8 mouse cellular contexts compared by ENCODE assay signal in the genomic region with DNA sequence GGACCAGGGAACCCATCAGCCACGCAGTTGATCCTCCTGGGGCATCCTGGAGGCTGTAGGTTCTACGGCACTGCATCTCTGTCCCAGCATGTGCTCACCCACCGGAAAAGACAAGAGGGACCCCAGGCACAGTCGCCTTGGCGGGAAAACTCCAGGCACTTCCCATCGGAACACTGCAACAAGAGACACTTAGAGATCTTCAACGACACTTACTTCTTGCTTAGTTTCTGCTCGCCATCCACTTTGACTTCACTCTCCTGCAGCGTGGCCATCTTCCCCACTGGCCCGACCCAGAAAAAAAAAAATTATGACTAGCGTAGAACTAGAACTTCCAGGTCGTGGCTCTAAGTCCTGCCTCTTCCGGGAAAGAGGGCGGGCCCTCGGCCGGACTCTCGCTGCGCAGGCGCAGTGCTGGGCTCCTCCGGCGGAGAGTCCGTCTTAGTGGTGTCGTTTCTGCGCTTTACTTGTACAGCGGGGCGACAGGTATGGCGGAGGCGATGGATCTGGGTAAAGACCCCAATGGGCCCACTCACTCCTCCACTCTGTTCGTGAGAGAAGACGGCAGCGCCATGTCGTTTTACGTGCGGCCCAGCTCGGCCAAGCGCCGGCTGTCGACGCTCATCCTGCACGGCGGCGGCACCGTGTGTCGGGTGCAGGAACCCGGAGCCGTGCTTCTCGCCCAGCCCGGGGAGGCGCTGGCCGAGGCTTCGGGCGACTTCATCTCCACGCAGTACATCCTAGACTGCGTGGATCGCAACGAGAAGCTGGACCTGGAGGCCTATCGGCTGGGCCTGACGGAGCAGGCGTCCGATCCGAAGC. TPM values are rescaled to one million over a fixed set of nuclear protein-coding genes. Genes with fewer than 3 reads are reported as not detected.
DNase-seq lines count a peak whose midpoint lies in the region; ATAC-seq and TF ChIP-seq lines count a peak whose summit lies in the region.

A gene (minus strand): TSS at position 327 of the 819 bp plus-strand sequence.
A gene (plus strand): TSS at position 402 of the 819 bp plus-strand sequence.

- H3K4me1 ChIP-seq in embryonic facial prominence, embryonic 14.5 days (ENCODE audit: control insufficient read depth, insufficient read depth, low read length): peaks cover 22% of the 10 kb centered on the region
- H3K4me1 ChIP-seq in heart, adult 2 months (ENCODE audit: control insufficient read depth, insufficient read depth, low read length): peaks cover 5% of the 10 kb centered on the region
- H3K4me1 ChIP-seq in limb, embryonic 13.5 days: peaks cover 23% of the 10 kb centered on the region
- peaks cover 21% of the 10 kb centered on the region for H3K4me1 ChIP-seq in midbrain, embryonic 16.5 days (ENCODE audit: control insufficient read depth, insufficient read depth, low read length)

- TF ChIP-seq CTCF in heart, adult 2 months (IDR thresholded peaks at IDR 0.05): no peak

- ATAC-seq in embryonic facial prominence, embryonic 14.5 days (ENCODE audit: low read depth): peak; percentile 95
- ATAC-seq in limb, embryonic 13.5 days (ENCODE audit: low FRiP score, low read depth): peak; percentile 94
- peak; percentile 94 for ATAC-seq in midbrain, embryonic 16.5 days

- under 1% methylated on average over 58 of the region's 61 CpGs for WGBS in embryonic facial prominence, embryonic 14.5 days
- under 1% methylated on average over 61 of the region's 61 CpGs for WGBS in heart, adult 2 months
- whole genome bisulfite sequencing in limb, embryonic 13.5 days: under 1% methylated on average over 61 of the region's 61 CpGs
- under 1% methylated on average over 61 of the region's 61 CpGs for WGBS in midbrain, embryonic 16.5 days

- no peaks in the 10 kb centered on the region for H3K9me3 ChIP-seq in embryonic facial prominence, embryonic 14.5 days (ENCODE audit: control insufficient read depth, low read length)
- H3K9me3 ChIP-seq in limb, embryonic 13.5 days: no peaks in the 10 kb centered on the region
- no peaks in the 10 kb centered on the region for H3K9me3 ChIP-seq in midbrain, embryonic 16.5 days (replicated peaks; ENCODE audit: control insufficient read depth, low read length, poor library complexity, severe bottlenecking)

- H3K27me3 ChIP-seq in embryonic facial prominence, embryonic 14.5 days (replicated peaks; ENCODE audit: control insufficient read depth, insufficient read depth, low read length): no peaks in the 10 kb centered on the region
- no peaks in the 10 kb centered on the region for H3K27me3 ChIP-seq in heart, adult 2 months (ENCODE audit: control insufficient read depth, insufficient read depth, low read length)
- H3K27me3 ChIP-seq in limb, embryonic 13.5 days: no peaks in the 10 kb centered on the region
- no peaks in the 10 kb centered on the region for H3K27me3 ChIP-seq in midbrain, embryonic 16.5 days (ENCODE audit: control insufficient read depth, insufficient read depth, low read depth, low read length)

- peaks cover 4% of the 10 kb centered on the region for H3K79me2 ChIP-seq in heart, adult 2 months (replicated peaks; ENCODE audit: control insufficient read depth, insufficient read depth, low read length)

- peaks cover 14% of the 10 kb centered on the region for H3K36me3 ChIP-seq in embryonic facial prominence, embryonic 14.5 days (ENCODE audit: control insufficient read depth, insufficient read depth, low read length)
- H3K36me3 ChIP-seq in heart, adult 2 months (ENCODE audit: control insufficient read depth, insufficient read depth, low read length): peaks cover 3% of the 10 kb centered on the region; the same call in 1 of the 2 replicates
- H3K36me3 ChIP-seq in limb, embryonic 13.5 days: peaks cover 29% of the 10 kb centered on the region
- H3K36me3 ChIP-seq in midbrain, embryonic 16.5 days (ENCODE audit: control insufficient read depth, insufficient read depth, low read length): no peaks in the 10 kb centered on the region

- H3K4me3 ChIP-seq in embryonic facial prominence, embryonic 14.5 days (ENCODE audit: low read depth, low read length): peak within 1 kb of the TSS; percentile 98
- H3K4me3 ChIP-seq in heart, adult 2 months: peak within 1 kb of the TSS; percentile 100
- peak within 1 kb of the TSS; percentile 96 for H3K4me3 ChIP-seq in limb, embryonic 13.5 days
- peak within 1 kb of the TSS; percentile 93 for H3K4me3 ChIP-seq in midbrain, embryonic 16.5 days (ENCODE audit: low read depth, low read length)

- intact Hi-C loops in heart, adult 2 months (cut with DNase I): loop anchor here (1.0 kb wide), 1 partner anchor 18 kb away; no protein-coding TSS in a partner anchor

- peak within 1 kb of the TSS; percentile 91 for H3K9ac ChIP-seq in embryonic facial prominence, embryonic 14.5 days (ENCODE audit: low read depth, low read length)
- peak within 1 kb of the TSS; percentile 82 for H3K9ac ChIP-seq in heart, adult 2 months (ENCODE audit: low read depth, low read length)
- H3K9ac ChIP-seq in limb, embryonic 13.5 days: peak within 1 kb of the TSS; percentile 92
- H3K9ac ChIP-seq in midbrain, embryonic 16.5 days (ENCODE audit: low read depth, low read length): peak within 1 kb of the TSS; percentile 89

- peak within 1 kb of the TSS; percentile 85 for H3K27ac ChIP-seq in embryonic facial prominence, embryonic 14.5 days (replicated peaks; ENCODE audit: low read depth, low read length)
- peak within 1 kb of the TSS; percentile 86 for H3K27ac ChIP-seq in heart, adult 2 months
- H3K27ac ChIP-seq in limb, embryonic 13.5 days: peak within 1 kb of the TSS; percentile 88
- peak within 1 kb of the TSS; percentile 76 for H3K27ac ChIP-seq in midbrain, embryonic 16.5 days (ENCODE audit: low read length)

- TF ChIP-seq EP300 in heart, adult 2 months (IDR thresholded peaks at IDR 0.05; ENCODE audit: insufficient read depth, low read depth, low read length): peak; percentile 53; the same call in 1 of the 2 replicates

- peak; percentile 97 for DNase-seq in 3T3-L1 (ENCODE audit: low read depth, low spot score)
- peak; percentile 82 to 88 for DNase-seq in adrenal gland, postnatal 4 days (ENCODE audit: low spot score in 2 of 2)
- DNase-seq in embryonic facial prominence, embryonic 14.5 days (ENCODE audit: low spot score): peak; percentile 97
- DNase-seq in heart, adult 2 months: peak; percentile 95 to 96
- peak; percentile 93 to 94 for DNase-seq in kidney, adult 8-10 months
- peak; percentile 90 to 96 for DNase-seq in spleen, postnatal 10 days (ENCODE audit: low spot score in 2 of 2)

- peak; percentile 95 for TF ChIP-seq POLR2A in heart, adult 2 months (IDR thresholded peaks at IDR 0.05; ENCODE audit: insufficient read depth, low read depth, low read length)

- peak within 1 kb of the TSS; percentile 89 for H3K4me2 ChIP-seq in embryonic facial prominence, embryonic 14.5 days (ENCODE audit: low read depth, low read length)
- peak within 1 kb of the TSS; percentile 93 for H3K4me2 ChIP-seq in limb, embryonic 13.5 days (replicated peaks)
- H3K4me2 ChIP-seq in midbrain, embryonic 16.5 days (ENCODE audit: low read length): peak within 1 kb of the TSS; percentile 81

RNA-seq across cellular contexts. Expression of the first gene that starts in this region (rescaled TPM):
- total RNA-seq in adrenal gland, postnatal 4 days (2021): 100 to 1,000 TPM; 131 to 133 TPM
- 192 and 207 TPM in 2 replicates for polyA plus RNA-seq in embryonic facial prominence, embryonic 14.5 days (2014; fragmentation: Nextera tagmentation; extraction: Ambion mirVana)
- total RNA-seq in heart, adult 2 months (2021): 100 to 1,000 TPM; 100 to 111 TPM
- polyA plus RNA-seq in heart, adult 2 months (2012; rRNA removed): 46.0 and 67.2 TPM in 2 replicates
- 222 and 227 TPM in 2 replicates for polyA plus RNA-seq in limb, embryonic 13.5 days (2015; fragmentation: Nextera tagmentation; extraction: Ambion mirVana)
- polyA plus RNA-seq in midbrain, embryonic 16.5 days (2015; fragmentation: Nextera tagmentation; extraction: Ambion mirVana): 162 TPM in 2 replicates

RNA-seq across cellular contexts. Expression of the second gene that starts in this region (rescaled TPM):
- total RNA-seq in adrenal gland, postnatal 4 days (2021): 10 to 100 TPM; 23.2 to 24.2 TPM
- polyA plus RNA-seq in embryonic facial prominence, embryonic 14.5 days (2014; fragmentation: Nextera tagmentation; extraction: Ambion mirVana): 16.4 TPM in 2 replicates
- 10 to 100 TPM; 10.7 to 10.8 TPM for total RNA-seq in heart, adult 2 months (2021)
- 5.3 and 8.2 TPM in 2 replicates for polyA plus RNA-seq in heart, adult 2 months (2012; rRNA removed)
- polyA plus RNA-seq in limb, embryonic 13.5 days (2015; fragmentation: Nextera tagmentation; extraction: Ambion mirVana): 28.5 and 29.1 TPM in 2 replicates
- polyA plus RNA-seq in midbrain, embryonic 16.5 days (2015; fragmentation: Nextera tagmentation; extraction: Ambion mirVana): 75.4 and 76.9 TPM in 2 replicates

Comparison
In these comparisons a context has a peak if more than half of its experiments do, and no peak if none do; other contexts are left out.
1. Peak in every context shown above with its lines: DNase-seq, ATAC-seq, H3K4me3 ChIP-seq and H3K27ac ChIP-seq.